Mouse (Mus musculus) embryo, embryonic 11.5 days (tissue): ENCODE results near the gene Hp1bp3.

ENCODE experiments used
- DNase-seq: peaks from one replicate; pipeline ENCODE4 v3.0.0-alpha.2; 2012; ENCODE audit warnings: low read depth, low spot score

The Hp1bp3 gene

GRCm38 (mm10) chr4:138216200-138216890, at the start of gene Hp1bp3:
Hp1bp3 (plus strand) TSS chr4:138216296.
- peak; percentile 65 for DNase-seq

GRCm38 (mm10) chr4:138166519-138166918, 49.6 kb upstream of the Hp1bp3 start:
- no peak for DNase-seq

- no peak for DNase-seq
Measured at GRCm38 (mm10) chr4:138168162-138168561, 47.9 kb upstream of the Hp1bp3 start.

- DNase-seq = no peak
Measured at GRCm38 (mm10) chr4:138169420-138169819, 46.7 kb upstream of the Hp1bp3 start.

- no peak for DNase-seq
Measured at GRCm38 (mm10) chr4:138172686-138173085, 43.4 kb upstream of the Hp1bp3 start.

GRCm38 (mm10) chr4:138179391-138179790, 36.7 kb upstream of the Hp1bp3 start:
- DNase-seq = no peak

- DNase-seq = no peak
Measured at GRCm38 (mm10) chr4:138180719-138181118, 35.4 kb upstream of the Hp1bp3 start.

GRCm38 (mm10) chr4:138184056-138184455, 32.0 kb upstream of the Hp1bp3 start:
- no peak for DNase-seq

GRCm38 (mm10) chr4:138184573-138184981, 31.5 kb upstream of the Hp1bp3 start:
- DNase-seq = no peak

- DNase-seq = no peak
Measured at GRCm38 (mm10) chr4:138185961-138186360, 30.1 kb upstream of the Hp1bp3 start.

GRCm38 (mm10) chr4:138187995-138188394, 28.1 kb upstream of the Hp1bp3 start:
- DNase-seq = no peak

- no peak for DNase-seq
Measured at GRCm38 (mm10) chr4:138192561-138192960, 23.5 kb upstream of the Hp1bp3 start.

- DNase-seq = no peak
Measured at GRCm38 (mm10) chr4:138200769-138201168, 15.3 kb upstream of the Hp1bp3 start.

- DNase-seq = no peak
Measured at GRCm38 (mm10) chr4:138201696-138202095, 14.4 kb upstream of the Hp1bp3 start.

- DNase-seq = no peak
Measured at GRCm38 (mm10) chr4:138210116-138210515, 6.0 kb upstream of the Hp1bp3 start.

GRCm38 (mm10) chr4:138213861-138214260, 2.2 kb upstream of the Hp1bp3 start:
- no peak for DNase-seq

- no peak for DNase-seq
Measured at GRCm38 (mm10) chr4:138215671-138216199, 361 bp upstream of the Hp1bp3 start.

- DNase-seq = peak; percentile 96
Measured at GRCm38 (mm10) chr4:138216891-138217392, 846 bp downstream of the Hp1bp3 start.

GRCm38 (mm10) chr4:138217441-138217840, 1.3 kb downstream of the Hp1bp3 start:
- DNase-seq = no peak

GRCm38 (mm10) chr4:138217951-138218685, 2.0 kb downstream of the Hp1bp3 start:
- DNase-seq = no peak

- DNase-seq = no peak
Measured at GRCm38 (mm10) chr4:138219331-138219730, 3.2 kb downstream of the Hp1bp3 start.

GRCm38 (mm10) chr4:138220761-138221160, 4.7 kb downstream of the Hp1bp3 start:
- no peak for DNase-seq

- DNase-seq = no peak
Measured at GRCm38 (mm10) chr4:138221406-138221805, 5.3 kb downstream of the Hp1bp3 start.
